Mouse (Mus musculus) G1E (cell line): Measurements from ENCODE around the gene Pvalb. TPM values are rescaled to one million over a fixed set of nuclear protein-coding genes. Genes with fewer than 3 reads are reported as not detected.

ENCODE experiments used
- ATAC-seq: 2 replicates; pipeline ENCODE4 v1.8.0; 2016; ENCODE audit warnings: mild to moderate bottlenecking; ENCODE audit not compliant: insufficient number of reproducible peaks, poor library complexity, low FRiP score, severe bottlenecking; ENCODE audit errors: extremely low read depth
- DNase-seq: peaks from one replicate; pipeline ENCODE4 v3.0.0; 2012; ENCODE audit warnings: low spot score
- H3K27me3 ChIP-seq: 2 replicates; pipeline ENCODE4 v1.6.1; 2012; ENCODE audit warnings: mild to moderate bottlenecking, low read length, inconsistent platforms; ENCODE audit not compliant: insufficient read depth
- H3K36me3 ChIP-seq: replicated peaks from 2 replicates; pipeline ENCODE3; 2012; ENCODE audit warnings: mild to moderate bottlenecking, inconsistent platforms
- H3K4me1 ChIP-seq: 2 replicates; pipeline ENCODE4 v1.6.1; 2012; ENCODE audit warnings: low read depth, low read length, inconsistent platforms, mixed read lengths; ENCODE audit not compliant: insufficient read depth
- H3K4me3 ChIP-seq: 2 replicates; pipeline ENCODE4 v1.5.1; 2012; ENCODE audit warnings: low read depth, mild to moderate bottlenecking, inconsistent platforms, low read length, moderate library complexity, mixed read lengths
- H3K9me3 ChIP-seq: replicated peaks from 2 replicates; pipeline ENCODE4 v1.6.1; 2012; ENCODE audit warnings: inconsistent platforms
- CTCF ChIP-seq: IDR thresholded peaks from 2 replicates; pipeline ENCODE4 v1.5.1; 2012; ENCODE audit warnings: low read depth, low read length, inconsistent platforms, mixed read lengths
- GATA1 ChIP-seq: IDR thresholded peaks from 2 replicates; pipeline ENCODE4 v1.6.1; 2012; ENCODE audit warnings: borderline replicate concordance, low read length, inconsistent platforms, mixed read lengths
- GATA2 ChIP-seq: IDR thresholded peaks from 2 replicates; pipeline ENCODE4 v1.6.1; 2012; ENCODE audit warnings: low read depth, low read length, inconsistent platforms, borderline replicate concordance
- POLR2AphosphoS5 ChIP-seq: IDR thresholded peaks from 2 replicates; pipeline ENCODE4 v1.6.1; 2012; ENCODE audit warnings: low read depth, low read length, inconsistent platforms; ENCODE audit not compliant: insufficient replicate concordance
- TAL1 ChIP-seq: conservative IDR thresholded peaks from 2 replicates; pipeline ENCODE4 v1.6.1; 2012; ENCODE audit warnings: low read depth, low read length, inconsistent platforms, mixed read lengths
- polyA plus RNA-seq: library from polyadenylated mRNA; stranded (reverse); fragments of >175 nt; gene quantifications from 2 replicates; pipeline ENCODE4 v1.2.3, GENCODE M21; 2012
- total RNA-seq, 2 experiments: library from RNA; stranded (forward) in 1 of 2; stranded (reverse) in 1 of 2; fragments of 200-1000 nt in 1 of 2; fragments of >200 nt in 1 of 2; fragmentation: Nextera tagmentation in 1 of 2; gene quantifications; 2 replicates each; pipeline ENCODE4 v1.2.3; 2014 to 2017

Pvalb gene
- total RNA-seq (2014; fragmentation: Nextera tagmentation) (not detected in 2 replicates), total RNA-seq (2017) (not detected in 2 replicates), polyA plus RNA-seq (not detected in 2 replicates)

DNA sequence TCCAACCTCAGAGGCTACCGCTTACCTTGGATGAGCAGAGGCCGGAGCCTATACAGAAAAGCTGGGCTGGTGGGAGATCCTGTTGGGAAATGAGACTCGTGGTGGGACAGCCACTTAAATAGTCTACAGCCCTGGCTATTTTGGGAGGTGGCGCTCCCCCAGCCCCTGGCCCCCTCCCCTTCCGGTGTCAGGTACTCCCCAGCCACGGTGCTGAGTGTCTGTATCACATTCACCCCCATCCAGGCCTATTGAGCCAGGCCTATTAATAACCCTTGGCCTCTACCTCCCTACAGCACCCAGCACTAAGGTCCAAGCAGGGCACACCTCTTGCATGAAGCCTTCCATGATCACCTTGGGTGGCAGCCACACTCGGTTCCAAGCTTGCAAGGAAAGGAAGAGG is at the start of gene Pvalb:
TSS of gene Pvalb (minus strand) at position 89 of the 400 bp plus-strand sequence.
- Histone ChIP-seq H3K9me3 (no peaks in the 10 kb centered on the region), H3K4me1 (no peaks in the 10 kb centered on the region), H3K27me3 (peaks cover 19% of the 10 kb centered on the region), H3K4me3 (no peak within 1 kb of the TSS), H3K36me3 (no peaks in the 10 kb centered on the region)
- no peak for TF ChIP-seq POLR2AphosphoS5
- no peak for TF ChIP-seq GATA2
- TF ChIP-seq TAL1 = no peak
- ATAC-seq (no peak), DNase-seq (no peak)

- Histone ChIP-seq H3K4me1 (peaks cover 22% of the 10 kb centered on the region), H3K9me3 (no peaks in the 10 kb centered on the region; the same call in 1 of the 2 replicates), H3K36me3 (no peaks in the 10 kb centered on the region), H3K4me3 (no peak overlapping the region), H3K27me3 (peaks cover 59% of the 10 kb centered on the region)
- DNase-seq (no peak), ATAC-seq (no peak)
- no peak for TF ChIP-seq TAL1
- no peak for TF ChIP-seq POLR2AphosphoS5
- TF ChIP-seq GATA2 = no peak
- TF ChIP-seq CTCF = no peak; the same call in 1 of the 2 replicates
- TF ChIP-seq GATA1 = no peak
Observed at GRCm38 (mm10) chr15:78254751-78255150, 48.6 kb upstream of the Pvalb start.

DNA sequence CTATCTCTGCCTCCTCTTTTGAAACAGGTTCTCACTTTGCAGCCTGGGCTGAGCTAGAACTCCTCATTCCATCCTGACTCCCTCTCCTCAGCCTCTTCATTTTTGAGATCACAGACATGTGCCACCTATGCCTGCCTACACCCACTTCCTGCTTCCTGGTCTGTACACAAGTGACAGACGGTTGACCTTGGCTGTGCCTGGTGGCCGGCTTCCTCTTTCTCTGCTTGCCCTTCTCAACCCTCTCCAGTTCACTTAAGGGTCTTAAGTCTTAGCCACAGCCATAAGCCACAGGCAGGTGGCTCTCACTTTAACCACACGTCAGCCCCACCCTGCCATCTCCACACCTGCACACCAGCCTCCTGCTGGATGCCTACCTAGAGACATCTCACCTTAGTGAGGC is 42.2 kb upstream of the Pvalb start:
- H3K36me3 ChIP-seq = no peaks in the 10 kb centered on the region
- no peak for DNase-seq
- H3K27me3 ChIP-seq = peaks cover 77% of the 10 kb centered on the region
- H3K4me1 ChIP-seq = peaks cover 19% of the 10 kb centered on the region
- H3K4me3 ChIP-seq = no peak overlapping the region
- TF ChIP-seq GATA2 (no peak), CTCF (no peak), TAL1 (no peak), GATA1 (no peak), POLR2AphosphoS5 (no peak)
- H3K9me3 ChIP-seq = no peaks in the 10 kb centered on the region
- ATAC-seq = no peak

- TF ChIP-seq GATA1 (no peak), TAL1 (no peak), CTCF (no peak), GATA2 (no peak), POLR2AphosphoS5 (no peak)
- H3K27me3 ChIP-seq = peaks cover 77% of the 10 kb centered on the region
- peaks cover 19% of the 10 kb centered on the region for H3K4me1 ChIP-seq
- no peaks in the 10 kb centered on the region for H3K36me3 ChIP-seq
- DNase-seq (no peak), ATAC-seq (no peak)
- H3K4me3 ChIP-seq = no peak overlapping the region
- H3K9me3 ChIP-seq = no peaks in the 10 kb centered on the region
Observed at GRCm38 (mm10) chr15:78247659-78248058, 41.5 kb upstream of the Pvalb start.

- no peak for ATAC-seq
- Histone ChIP-seq H3K4me3 (no peak overlapping the region), H3K27me3 (peaks cover 80% of the 10 kb centered on the region)
Observed at GRCm38 (mm10) chr15:78246143-78247116, 40.2 kb upstream of the Pvalb start.

DNA sequence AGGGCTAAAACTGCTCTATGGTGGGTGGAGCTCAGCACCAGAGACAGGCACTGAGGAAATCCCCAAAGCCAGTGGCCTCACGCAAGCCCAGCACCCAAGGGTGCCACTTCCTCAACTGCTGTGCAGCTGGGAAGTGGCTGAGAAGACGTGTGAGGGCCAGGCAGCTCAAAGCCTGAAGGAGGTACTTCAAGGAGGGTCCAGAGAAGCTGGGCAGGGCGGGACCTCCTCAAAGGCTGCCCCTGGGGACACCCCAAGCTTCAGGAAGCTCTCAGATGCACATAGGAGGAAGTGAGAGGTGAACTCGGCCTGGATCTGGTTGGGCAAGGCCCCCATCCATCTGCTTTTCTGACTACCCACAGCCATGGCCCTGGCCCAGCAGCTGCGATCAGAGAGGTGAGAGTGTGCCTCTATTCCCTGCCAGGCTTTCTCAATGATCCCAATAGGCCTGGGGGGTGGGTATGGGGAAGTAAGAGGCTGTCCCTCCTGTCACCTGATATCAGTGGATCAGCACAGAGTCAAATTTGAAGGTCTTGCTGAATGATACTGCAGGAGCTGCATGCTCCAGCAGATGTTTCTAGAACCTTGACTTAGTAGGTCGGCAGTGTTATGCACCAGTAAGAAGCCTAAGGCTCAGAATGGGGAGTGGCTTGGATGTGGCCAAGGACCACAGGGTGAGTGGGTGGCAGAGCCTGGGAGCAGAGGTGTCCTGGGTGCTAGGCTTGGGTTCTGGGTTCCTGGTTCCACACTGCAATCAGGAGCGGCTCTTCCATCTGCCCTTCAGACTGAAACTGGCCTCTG is 38.7 kb upstream of the Pvalb start, which contains the start of gene Ncf4:
TSS of gene Ncf4 (plus strand) at position 107 of the 798 bp plus-strand sequence.
- peak; percentile 55 for ATAC-seq

More at GRCm38 (mm10) chr15:78246143-78247116, 40.2 kb upstream of the Pvalb start:
- Histone ChIP-seq H3K9me3 (no peaks in the 10 kb centered on the region), H3K4me1 (peaks cover 19% of the 10 kb centered on the region), H3K36me3 (no peaks in the 10 kb centered on the region)
- TF ChIP-seq CTCF (no peak), GATA1 (no peak), GATA2 (no peak), POLR2AphosphoS5 (no peak), TAL1 (no peak)
- no peak for DNase-seq

More for the DNA sequence above, 38.7 kb upstream of the Pvalb start, which contains the start of gene Ncf4:
- H3K4me3 ChIP-seq = peak within 1 kb of the TSS; percentile 30; the same call in 1 of the 2 replicates
- TF ChIP-seq GATA1 (no peak), CTCF (no peak), POLR2AphosphoS5 (no peak), GATA2 (no peak), TAL1 (no peak)
- DNase-seq = no peak
- peaks cover 77% of the 10 kb centered on the region for H3K27me3 ChIP-seq
- H3K4me1 ChIP-seq = peaks cover 19% of the 10 kb centered on the region
- H3K9me3 ChIP-seq = no peaks in the 10 kb centered on the region
- no peaks in the 10 kb centered on the region for H3K36me3 ChIP-seq
